24 mouse cellular contexts compared by ENCODE assay signal in the genomic region with DNA sequence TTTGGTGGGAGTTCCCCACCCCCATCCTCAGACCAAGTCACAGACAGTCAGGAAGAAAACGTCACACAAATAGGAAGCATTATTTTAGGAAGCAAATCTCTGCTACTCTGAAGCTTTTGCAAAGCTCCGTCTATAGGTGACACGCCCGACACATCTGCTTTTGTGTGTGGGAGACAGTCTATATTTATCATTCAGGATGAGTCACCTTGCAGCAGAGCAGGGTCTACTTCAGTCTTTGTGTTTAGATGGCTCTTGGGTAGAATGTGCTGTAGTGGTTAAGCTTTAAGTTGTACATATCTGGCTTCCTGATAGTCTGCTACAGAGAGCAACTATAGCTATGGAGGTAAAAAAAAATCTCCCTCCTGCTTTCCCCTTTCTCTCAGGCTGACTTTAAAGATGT.
A peak's percentile ranks its signal among the peaks of the same experiment; 100 is the strongest.
DNase-seq lines count a peak whose midpoint lies in the region.
"Had no signal": no experiment of that assay in that cellular context is flagged by ENCODE, and none has a peak within 500 bp of the region (broad histone marks: within the 10 kb centered on the region; RNA-seq: fewer than 3 reads in every experiment).

No protein-coding gene starts in this region.

- peak overlapping the region; percentile 62 for H3K27ac ChIP-seq in heart, embryonic 10.5 days
- H3K27ac ChIP-seq in embryonic facial prominence, embryonic 10.5 days (replicated peaks), result no peak overlapping the region
- H3K27ac ChIP-seq: embryonic facial prominence, embryonic 13.5 days; hindbrain, embryonic 14.5 days; kidney, embryonic 15.5 days; liver, embryonic 14.5 days; lung, embryonic 15.5 days; macrophage; midbrain, embryonic 12.5 days; neural tube, embryonic 15.5 days; stomach, embryonic 15.5 days had no signal

- H3K27me3 ChIP-seq in heart, embryonic 10.5 days (ENCODE audit: insufficient read depth, poor library complexity, severe bottlenecking), result no peaks in the 10 kb centered on the region
- H3K27me3 ChIP-seq in embryonic facial prominence, embryonic 10.5 days (replicated peaks; ENCODE audit: low read depth, poor library complexity, severe bottlenecking), result no peaks in the 10 kb centered on the region
- H3K27me3 ChIP-seq: embryonic facial prominence, embryonic 13.5 days; kidney, embryonic 15.5 days; lung, embryonic 15.5 days; midbrain, embryonic 12.5 days; neural tube, embryonic 15.5 days; stomach, embryonic 15.5 days had no signal

- 35% methylated on average over 4 of the region's 4 CpGs for WGBS in heart, embryonic 10.5 days
- WGBS in embryonic facial prominence, embryonic 10.5 days, result 87% methylated on average over 4 of the region's 4 CpGs

- peaks cover 12% of the 10 kb centered on the region for H3K4me1 ChIP-seq in heart, embryonic 10.5 days
- peaks cover 31% of the 10 kb centered on the region for H3K4me1 ChIP-seq in embryonic facial prominence, embryonic 10.5 days
- H3K4me1 ChIP-seq: midbrain, embryonic 12.5 days; stomach, embryonic 15.5 days had no signal

- H3K36me3 ChIP-seq in heart, embryonic 10.5 days, result no peaks in the 10 kb centered on the region
- H3K36me3 ChIP-seq in embryonic facial prominence, embryonic 10.5 days (replicated peaks), result no peaks in the 10 kb centered on the region
- H3K36me3 ChIP-seq: embryonic facial prominence, embryonic 13.5 days; kidney, embryonic 15.5 days; lung, embryonic 15.5 days; midbrain, embryonic 12.5 days; neural tube, embryonic 15.5 days; stomach, embryonic 15.5 days had no signal

- intact Hi-C loops in left cerebral cortex, postnatal 25 days (cut with DNase I), result no loop called here

- DNase-seq in heart, embryonic 10.5 days (ENCODE audit: low spot score), result no peak
- DNase-seq in heart, adult 8-10 months (ENCODE audit: low spot score), result no peak
- DNase-seq in right cerebral cortex, postnatal 25 days, result peak; percentile 32
- no peak for DNase-seq in right cerebral cortex, postnatal 10 days (ENCODE audit: low spot score in 2 of 2)
- DNase-seq in left cerebral cortex, postnatal 25 days (ENCODE audit: low spot score in 2 of 2), result peak; percentile 25 to 84
- DNase-seq in telencephalon, adult 2 months (ENCODE audit: low read depth, low spot score), result peak; percentile 71
- DNase-seq in embryonic facial prominence, embryonic 10.5 days (ENCODE audit: low spot score), result no peak
- no peak for DNase-seq in cerebellum, adult 11 months
- DNase-seq: adrenal gland, postnatal 25 days; cerebellum, adult 2 months; gastrocnemius, postnatal 10 days; heart, adult 11 months; heart, postnatal 36 days; layer of hippocampus, postnatal 36 days; thymus, adult 2 months had no signal

- H3K4me3 ChIP-seq in heart, embryonic 10.5 days, result no peak overlapping the region
- H3K4me3 ChIP-seq in embryonic facial prominence, embryonic 10.5 days, result no peak overlapping the region
- H3K4me3 ChIP-seq: embryonic facial prominence, embryonic 13.5 days; kidney, embryonic 15.5 days; lung, embryonic 15.5 days; midbrain, embryonic 12.5 days; neural tube, embryonic 15.5 days; stomach, embryonic 15.5 days had no signal

- H3K9me3 ChIP-seq in heart, embryonic 10.5 days, result no peaks in the 10 kb centered on the region
- H3K9me3 ChIP-seq in embryonic facial prominence, embryonic 10.5 days, result no peaks in the 10 kb centered on the region
- H3K9me3 ChIP-seq: embryonic facial prominence, embryonic 13.5 days; kidney, embryonic 15.5 days; lung, embryonic 15.5 days; midbrain, embryonic 12.5 days; neural tube, embryonic 15.5 days; stomach, embryonic 15.5 days had no signal

Comparison
In these comparisons a context has a peak if more than half of its experiments do, and no peak if none do; other contexts are left out.
1. DNase-seq: peak in right cerebral cortex, postnatal 25 days (single experiment), left cerebral cortex, postnatal 25 days (2 of 2) and telencephalon, adult 2 months (single experiment); none in heart, embryonic 10.5 days (single experiment), heart, adult 8-10 months (single experiment), right cerebral cortex, postnatal 10 days (0 of 2), embryonic facial prominence, embryonic 10.5 days (single experiment) and cerebellum, adult 11 months (single experiment).